Mouse (Mus musculus): ENCODE measurements around the gene Mrrf.

The Mrrf gene

GRCm38 (mm10) chr2:36236889-36237288 is 100.7 kb downstream of the Mrrf start:
- CTCF ChIA-PET = no interaction called here
- POLR2A ChIA-PET = no interaction called here

GRCm38 (mm10) chr2:36237557-36237956 is 101.4 kb downstream of the Mrrf start:
- CTCF ChIA-PET = interaction anchor here in 3 of 4 experiments (0.6 to 1.3 kb wide), 3 partner anchors 183 to 1803 kb away, joined by 3 to 4 read pairs (median 3); no protein-coding TSS in a partner anchor
- POLR2A ChIA-PET = no interaction called here

- ChIA-PET POLR2A (interaction anchor here in 1 of 4 experiments (0.7 kb wide), 1 partner anchor 1120 kb away, joined by 3 read pairs; no protein-coding TSS in a partner anchor), CTCF (interaction anchor here (0.5 to 1.3 kb wide), 5 partner anchors 67 to 1802 kb away, joined by 3 to 6 read pairs (median 3); no protein-coding TSS in a partner anchor)
Observed at GRCm38 (mm10) chr2:36238467-36238866, 102.3 kb downstream of the Mrrf start.

GRCm38 (mm10) chr2:36238951-36239350 is 102.8 kb downstream of the Mrrf start:
- CTCF ChIA-PET = interaction anchor here in 3 of 4 experiments (0.5 to 1.3 kb wide), 3 partner anchors 68 to 1171 kb away, joined by 3 to 6 read pairs (median 3); no protein-coding TSS in a partner anchor
- POLR2A ChIA-PET = no interaction called here
